In the genomic region with DNA sequence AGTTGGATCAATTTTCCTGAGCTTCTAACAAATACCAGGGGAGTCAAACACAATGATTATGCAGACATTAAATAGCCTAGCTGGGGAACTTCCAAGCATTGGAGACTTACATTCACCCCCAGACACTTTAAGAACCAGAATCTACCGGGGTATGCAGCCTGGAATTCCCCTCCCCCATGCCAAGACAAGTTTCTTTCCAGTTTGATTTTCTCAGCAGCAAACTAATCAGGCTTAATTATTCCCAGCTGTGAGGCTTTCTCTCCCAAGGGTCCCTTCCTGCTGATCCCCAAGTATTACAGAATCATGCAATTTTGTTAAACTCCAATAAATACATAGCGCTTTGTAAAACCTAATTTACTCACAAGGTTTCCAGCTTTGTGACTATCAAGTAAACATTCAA, we compare ENCODE assay signal across 28 mouse cellular contexts.
DNase-seq lines count a peak whose midpoint lies in the region; ATAC-seq and TF ChIP-seq lines count a peak whose summit lies in the region.
"Had no signal": no experiment of that assay in that cellular context is flagged by ENCODE, and none has a peak within 500 bp of the region (broad histone marks: within the 10 kb centered on the region; RNA-seq: fewer than 3 reads in every experiment).

No protein-coding gene starts in this region.

- H3K36me3 ChIP-seq in hindbrain, embryonic 13.5 days = no peaks in the 10 kb centered on the region
- no peaks in the 10 kb centered on the region for H3K36me3 ChIP-seq in hindbrain, postnatal 0 days (ENCODE audit: insufficient read depth, low read length)
- H3K36me3 ChIP-seq: embryonic facial prominence, embryonic 13.5 days; forebrain, embryonic 15.5 days; heart, embryonic 12.5 days; hindbrain, embryonic 12.5 days had no signal

- WGBS in hindbrain, embryonic 13.5 days = 34% methylated on average over 2 of the region's 2 CpGs
- 36% methylated on average over 2 of the region's 2 CpGs for WGBS in hindbrain, postnatal 0 days

- ATAC-seq in hindbrain, embryonic 13.5 days (ENCODE audit: low FRiP score) = no peak
- no peak for ATAC-seq in hindbrain, postnatal 0 days
- ATAC-seq: CD4-positive, CD25-positive, alpha-beta regulatory T cell, adult 4 months; forebrain, embryonic 15.5 days; inflammation-experienced regulatory T-cells, adult 6 months; liver, postnatal 0 days; midbrain, embryonic 16.5 days had no signal

- H3K27ac ChIP-seq in hindbrain, embryonic 13.5 days = 0 out of 2 replicates have a peak overlapping the region, but pooled peaks have one; percentile 8
- H3K27ac ChIP-seq in hindbrain, postnatal 0 days = no peak overlapping the region
- H3K27ac ChIP-seq: embryonic facial prominence, embryonic 13.5 days; forebrain, embryonic 15.5 days; hindbrain, embryonic 12.5 days had no signal

- no peak for TF ChIP-seq CTCF in hindbrain, postnatal 0 days (IDR thresholded peaks at IDR 0.05; ENCODE audit: low read depth)

- peaks cover 3% of the 10 kb centered on the region; the same call in 1 of the 2 replicates for H3K4me1 ChIP-seq in hindbrain, embryonic 13.5 days (replicated peaks)
- no peaks in the 10 kb centered on the region for H3K4me1 ChIP-seq in hindbrain, postnatal 0 days (ENCODE audit: insufficient read depth, low read length)
- H3K4me1 ChIP-seq: embryonic facial prominence, embryonic 13.5 days; heart, embryonic 12.5 days; megakaryocyte, embryonic 14.5 days had no signal

- H3K4me2 ChIP-seq in hindbrain, embryonic 13.5 days = no peak overlapping the region
- no peak overlapping the region for H3K4me2 ChIP-seq in hindbrain, postnatal 0 days (ENCODE audit: low read depth, low read length)
- H3K4me2 ChIP-seq: embryonic facial prominence, embryonic 13.5 days; forebrain, embryonic 15.5 days; heart, embryonic 12.5 days; hindbrain, embryonic 12.5 days; liver, embryonic 11.5 days had no signal

- H3K4me3 ChIP-seq in hindbrain, embryonic 13.5 days = no peak overlapping the region
- no peak overlapping the region for H3K4me3 ChIP-seq in hindbrain, postnatal 0 days (ENCODE audit: low read length)
- H3K4me3 ChIP-seq: embryonic facial prominence, embryonic 13.5 days; forebrain, embryonic 15.5 days; heart, embryonic 12.5 days; hindbrain, embryonic 12.5 days; megakaryocyte, embryonic 14.5 days; myocyte had no signal

- H3K27me3 ChIP-seq in hindbrain, embryonic 13.5 days = no peaks in the 10 kb centered on the region
- H3K27me3 ChIP-seq in hindbrain, postnatal 0 days (ENCODE audit: insufficient read depth, low read length) = no peaks in the 10 kb centered on the region
- H3K27me3 ChIP-seq: embryonic facial prominence, embryonic 13.5 days; forebrain, embryonic 15.5 days; heart, embryonic 12.5 days; hindbrain, embryonic 12.5 days; megakaryocyte, embryonic 14.5 days had no signal

- no peak overlapping the region for H3K9ac ChIP-seq in hindbrain, embryonic 13.5 days
- H3K9ac ChIP-seq in hindbrain, postnatal 0 days (replicated peaks; ENCODE audit: low read length) = no peak overlapping the region
- H3K9ac ChIP-seq: embryonic facial prominence, embryonic 13.5 days; forebrain, embryonic 15.5 days; heart, embryonic 12.5 days; hindbrain, embryonic 12.5 days; liver, postnatal 0 days had no signal

- no peak for DNase-seq in hindbrain, postnatal 0 days (ENCODE audit: low spot score)
- DNase-seq in retina, embryonic 14.5 days (ENCODE audit: low spot score) = peak; percentile 16
- DNase-seq in retina, postnatal 1 day = no peak
- DNase-seq in forelimb bud, embryonic 11.5 days (ENCODE audit: low read depth, low spot score) = peak; percentile 59
- no peak for DNase-seq in adrenal gland, postnatal 14 days
- DNase-seq in urinary bladder, adult 2 months (ENCODE audit: low spot score) = no peak
- DNase-seq: cerebellum, adult 11-12 months; cerebellum, postnatal 14 days; gastrocnemius, postnatal 25 days; heart, adult 18-20 months; heart, postnatal 10 days; kidney, adult 2 months; kidney, postnatal 14 days; liver, postnatal 0 days; lung, postnatal 14 days; thymus, adult 18-20 months; thymus, postnatal 36 days had no signal

- no peaks in the 10 kb centered on the region for H3K9me3 ChIP-seq in hindbrain, embryonic 13.5 days
- no peaks in the 10 kb centered on the region for H3K9me3 ChIP-seq in hindbrain, postnatal 0 days (ENCODE audit: low read length)
- H3K9me3 ChIP-seq: embryonic facial prominence, embryonic 13.5 days; forebrain, embryonic 15.5 days; heart, embryonic 12.5 days; hindbrain, embryonic 12.5 days had no signal

Comparison
In these comparisons a context has a peak if more than half of its experiments do, and no peak if none do; other contexts are left out.
1. DNase-seq: peak in retina, embryonic 14.5 days (single experiment) and forelimb bud, embryonic 11.5 days (single experiment); none in hindbrain, postnatal 0 days (single experiment), retina, postnatal 1 day (single experiment), adrenal gland, postnatal 14 days (single experiment) and urinary bladder, adult 2 months (single experiment).